Mouse (Mus musculus) cerebellum, adult 9-11 months (tissue): ENCODE data around the gene Tbc1d10b.

ENCODE experiments used
- DNase-seq: peaks from one replicate; pipeline ENCODE4 v3.0.0; 2022

Tbc1d10b gene

DNA sequence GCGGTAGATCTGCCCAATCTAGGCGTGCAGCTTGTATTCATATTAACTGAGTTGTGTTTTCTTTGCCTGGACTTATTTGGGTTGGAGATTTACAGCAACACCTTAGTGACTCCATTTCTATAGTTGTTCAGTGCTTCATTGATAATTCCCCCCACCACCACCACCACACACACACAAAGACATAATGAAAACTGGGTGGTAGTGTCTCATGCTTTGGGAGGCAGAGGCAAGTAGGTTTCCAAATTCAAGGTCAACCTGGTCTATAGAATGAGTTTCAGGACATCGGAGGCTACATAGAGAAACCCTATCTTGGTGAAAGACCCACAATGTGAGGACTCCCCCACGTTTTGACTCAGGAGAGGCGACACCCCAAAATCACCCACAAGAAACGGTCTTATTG is 16.3 kb upstream of the Tbc1d10b start:
- DNase-seq, result no peak

DNA sequence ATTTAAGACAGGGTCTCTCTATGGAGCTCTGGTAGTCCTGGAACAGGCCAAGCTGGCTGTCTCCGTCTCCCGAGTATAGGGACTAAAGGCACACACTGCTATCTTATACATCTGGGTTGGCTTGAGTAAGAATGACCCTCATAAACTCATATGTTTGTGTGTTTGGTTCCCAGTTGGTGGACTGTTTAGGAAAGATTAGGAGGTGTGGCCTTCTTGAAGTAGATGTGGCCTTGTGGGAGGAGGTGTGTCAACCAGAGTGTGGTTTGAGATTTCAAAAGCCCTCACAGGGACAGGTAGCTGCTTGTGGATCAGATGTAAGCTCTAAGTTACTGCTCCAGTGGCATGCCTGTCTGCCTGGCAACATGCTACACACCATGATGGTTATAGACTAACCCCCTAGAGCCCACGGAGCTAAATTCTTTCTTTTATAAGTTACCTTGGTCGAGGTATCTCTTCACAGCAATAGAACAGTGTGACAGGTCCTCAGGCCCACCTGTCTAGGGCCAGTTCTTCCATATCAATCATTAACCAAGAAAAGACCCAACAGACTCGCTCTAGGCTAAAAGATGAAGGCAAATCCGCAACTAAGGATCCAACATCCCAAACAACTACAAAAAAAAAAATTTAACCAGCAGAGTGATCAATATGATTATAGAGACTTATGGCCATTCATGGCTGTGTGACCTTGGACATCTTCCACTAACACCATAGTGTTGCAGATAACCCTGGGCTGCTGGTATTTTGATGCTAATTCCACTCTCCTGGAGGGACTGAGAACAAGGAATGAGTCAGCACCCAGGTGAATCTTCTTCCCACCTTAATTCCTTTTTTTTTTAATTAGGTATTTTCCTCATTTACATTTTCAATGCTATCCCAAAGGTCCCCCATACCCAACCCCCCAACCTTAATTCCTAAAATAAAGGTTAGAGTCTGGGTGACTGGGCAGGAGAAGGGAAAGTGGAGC is 15.5 kb upstream of the Tbc1d10b start:
- DNase-seq, result no peak

DNA sequence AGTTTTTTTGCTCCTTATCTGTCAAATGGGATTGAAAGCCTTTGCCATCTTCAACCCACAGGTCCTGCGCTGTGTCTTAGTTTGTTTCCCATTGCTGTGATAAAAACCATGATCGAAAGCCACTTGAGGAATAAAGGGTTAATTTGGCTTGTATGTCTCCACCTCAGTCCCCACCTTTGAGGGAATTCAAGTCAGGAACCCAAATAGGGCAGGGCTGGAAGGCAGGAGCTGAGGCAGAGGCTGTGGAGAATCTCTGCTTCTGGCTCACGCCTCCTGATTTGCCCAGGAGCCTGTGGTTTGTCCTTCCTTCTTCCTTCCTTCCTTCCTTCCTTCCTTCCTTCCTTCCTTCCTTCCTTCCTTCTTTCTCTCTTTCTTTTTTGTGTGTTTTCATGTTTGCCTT is 14.8 kb upstream of the Tbc1d10b start:
- no peak for DNase-seq

GRCm38 (mm10) chr7:127220440-127220839 is 12.2 kb upstream of the Tbc1d10b start:
- DNase-seq, result no peak

- no peak for DNase-seq
These were observed 10.4 kb upstream of the Tbc1d10b start for GRCm38 (mm10) chr7:127218670-127219069.

DNA sequence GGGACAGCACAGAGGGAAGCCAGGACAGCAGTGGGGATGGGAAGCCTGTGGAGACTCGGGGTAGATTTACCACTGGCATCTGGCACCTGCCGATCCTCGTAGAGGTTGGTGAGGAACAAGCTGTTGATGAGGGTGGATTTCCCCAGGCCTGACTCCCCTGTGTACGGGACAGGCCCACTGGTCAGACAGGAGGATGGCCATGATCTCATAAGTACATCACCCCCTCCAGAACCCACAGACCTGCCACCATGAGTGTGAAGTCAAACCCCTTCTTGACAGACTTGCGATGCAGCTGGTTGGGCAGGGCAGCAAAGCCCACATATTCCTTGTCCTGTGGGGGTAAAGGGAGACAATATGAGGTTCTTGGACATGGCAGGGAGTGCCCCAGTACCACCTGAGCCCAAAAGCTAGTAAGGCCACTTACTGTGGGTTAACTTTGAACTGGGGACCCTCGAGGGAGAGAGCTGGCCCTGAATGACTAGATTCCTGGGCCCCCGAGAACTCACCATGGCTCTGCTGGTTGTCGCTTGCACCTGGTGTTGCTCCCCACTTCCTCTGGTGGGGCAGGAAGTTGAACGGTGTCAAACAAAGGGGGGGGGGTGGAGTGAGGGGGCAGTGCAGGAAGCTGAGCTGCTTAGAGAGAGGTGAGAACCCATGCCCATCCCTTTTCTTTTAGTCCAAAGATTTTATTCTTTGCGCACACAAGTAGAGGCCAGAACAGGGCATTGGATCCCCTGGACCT is 9.8 kb upstream of the Tbc1d10b start:
- no peak for DNase-seq

- no peak for DNase-seq
These were observed 9.2 kb upstream of the Tbc1d10b start for GRCm38 (mm10) chr7:127217475-127217874.

DNA sequence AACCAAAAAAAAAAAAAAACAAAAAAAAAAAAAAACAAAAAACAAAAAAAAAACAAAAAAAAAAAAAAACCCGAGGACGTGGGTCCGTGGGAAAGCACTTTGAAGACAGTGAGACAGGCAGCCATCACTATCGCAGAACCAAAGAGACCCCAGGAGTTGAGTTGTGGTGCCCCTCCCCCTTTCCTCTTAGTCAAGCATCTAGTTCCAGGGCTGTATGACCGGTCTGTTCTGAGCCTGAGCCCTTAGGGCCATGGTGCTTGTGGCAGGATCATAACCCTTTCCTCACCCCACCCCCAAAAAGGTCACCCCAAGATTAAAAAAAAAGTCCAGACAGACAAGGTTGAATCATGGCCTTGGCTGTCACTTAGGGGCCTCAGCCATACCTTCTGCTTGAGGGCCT is 8.0 kb upstream of the Tbc1d10b start:
- peak; percentile 20 for DNase-seq

DNA sequence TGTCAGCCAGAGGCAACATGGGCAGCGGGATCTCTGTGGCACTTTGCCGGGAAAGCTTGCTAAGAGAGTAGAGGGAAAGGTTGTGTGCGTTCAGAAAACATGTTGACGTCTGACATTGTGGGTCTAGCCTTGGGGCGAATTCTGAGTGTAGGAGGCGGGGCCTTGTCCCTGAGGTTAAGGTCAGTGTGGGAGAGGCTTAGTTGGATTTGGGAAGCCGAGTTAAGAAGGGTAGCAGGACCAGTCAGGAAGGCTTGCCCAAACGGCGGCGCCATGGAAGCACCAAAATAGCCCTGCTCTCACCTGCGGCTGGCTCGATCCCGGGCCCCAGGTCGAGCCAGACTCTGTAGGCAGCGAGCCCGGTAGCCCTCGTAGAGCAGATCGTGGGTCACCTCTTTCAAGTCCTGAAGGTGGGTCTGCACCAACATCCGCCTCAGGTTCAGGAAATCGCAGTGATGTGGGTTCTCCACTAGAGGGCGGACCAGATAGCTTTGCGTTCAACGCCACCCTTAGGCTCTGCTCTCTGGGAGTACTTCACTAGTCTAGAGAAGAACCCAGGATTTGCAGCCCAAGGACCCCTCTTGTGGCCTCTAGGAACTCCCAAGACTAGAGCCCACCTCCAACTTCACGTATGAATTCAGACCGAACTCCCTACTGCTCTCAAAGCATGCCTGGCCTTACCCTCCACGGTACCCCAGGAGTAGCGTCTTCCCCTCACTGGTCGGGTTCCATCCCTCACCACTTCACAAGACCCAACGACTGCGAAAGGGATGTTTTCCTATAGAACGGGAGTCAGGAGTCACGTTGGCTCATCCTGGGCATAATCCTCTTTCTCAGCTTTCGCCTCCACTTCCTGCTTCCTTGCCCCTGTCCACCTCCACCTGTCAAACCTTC is 7.0 kb upstream of the Tbc1d10b start:
- DNase-seq, result peak; percentile 75

DNA sequence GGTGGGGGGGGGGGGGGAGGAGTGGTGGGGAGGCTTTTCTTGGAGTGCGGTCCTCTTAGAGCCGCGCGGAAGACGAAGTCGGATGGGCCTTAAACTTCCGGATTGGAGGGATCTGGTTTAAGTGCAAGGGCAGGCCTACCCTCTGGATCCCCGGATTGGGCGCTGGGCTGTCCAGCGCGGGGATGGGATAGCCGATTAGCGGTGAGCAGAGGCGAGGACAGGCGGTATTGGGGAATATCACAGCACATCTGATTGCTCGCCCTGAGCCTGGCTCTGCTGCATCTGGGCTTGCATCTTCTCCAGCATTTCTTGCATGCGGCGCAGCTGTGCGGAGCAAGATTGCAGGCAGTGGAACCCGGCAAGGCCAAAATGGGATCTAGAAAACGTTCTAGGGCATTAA is 6.3 kb upstream of the Tbc1d10b start:
- peak; percentile 21 for DNase-seq

- DNase-seq, result peak; percentile 34
These were observed 5.7 kb upstream of the Tbc1d10b start for GRCm38 (mm10) chr7:127213930-127214329.

DNA sequence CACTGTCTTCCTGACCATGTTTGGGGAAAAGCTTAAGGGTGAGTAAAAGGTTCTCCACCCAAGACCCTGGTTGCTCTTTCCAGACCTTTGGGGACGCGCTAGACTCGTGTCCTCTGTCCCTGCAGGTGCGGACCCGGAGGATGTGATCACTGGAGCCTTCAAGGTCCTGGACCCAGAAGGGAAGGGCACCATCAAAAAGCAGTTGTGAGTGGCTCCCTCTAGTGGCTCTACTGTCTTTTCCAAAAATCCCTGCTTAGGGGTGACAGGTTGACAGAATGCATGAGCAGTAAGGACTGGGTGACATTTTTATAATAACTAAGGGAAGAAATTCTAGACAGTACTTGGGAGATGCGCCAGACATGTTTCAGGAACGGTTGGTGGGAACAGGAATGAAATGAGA is 5.2 kb upstream of the Tbc1d10b start:
- peak; percentile 64 for DNase-seq

GRCm38 (mm10) chr7:127212432-127213250 is 4.4 kb upstream of the Tbc1d10b start:
- peak; percentile 53 for DNase-seq

GRCm38 (mm10) chr7:127211014-127211745 is 2.9 kb upstream of the Tbc1d10b start:
- peak; percentile 53 for DNase-seq

- peak; percentile 72 for DNase-seq
These were observed 2.0 kb upstream of the Tbc1d10b start for GRCm38 (mm10) chr7:127210266-127210665.

- no peak for DNase-seq
These were observed 1.6 kb upstream of the Tbc1d10b start for GRCm38 (mm10) chr7:127209851-127210250.

DNA sequence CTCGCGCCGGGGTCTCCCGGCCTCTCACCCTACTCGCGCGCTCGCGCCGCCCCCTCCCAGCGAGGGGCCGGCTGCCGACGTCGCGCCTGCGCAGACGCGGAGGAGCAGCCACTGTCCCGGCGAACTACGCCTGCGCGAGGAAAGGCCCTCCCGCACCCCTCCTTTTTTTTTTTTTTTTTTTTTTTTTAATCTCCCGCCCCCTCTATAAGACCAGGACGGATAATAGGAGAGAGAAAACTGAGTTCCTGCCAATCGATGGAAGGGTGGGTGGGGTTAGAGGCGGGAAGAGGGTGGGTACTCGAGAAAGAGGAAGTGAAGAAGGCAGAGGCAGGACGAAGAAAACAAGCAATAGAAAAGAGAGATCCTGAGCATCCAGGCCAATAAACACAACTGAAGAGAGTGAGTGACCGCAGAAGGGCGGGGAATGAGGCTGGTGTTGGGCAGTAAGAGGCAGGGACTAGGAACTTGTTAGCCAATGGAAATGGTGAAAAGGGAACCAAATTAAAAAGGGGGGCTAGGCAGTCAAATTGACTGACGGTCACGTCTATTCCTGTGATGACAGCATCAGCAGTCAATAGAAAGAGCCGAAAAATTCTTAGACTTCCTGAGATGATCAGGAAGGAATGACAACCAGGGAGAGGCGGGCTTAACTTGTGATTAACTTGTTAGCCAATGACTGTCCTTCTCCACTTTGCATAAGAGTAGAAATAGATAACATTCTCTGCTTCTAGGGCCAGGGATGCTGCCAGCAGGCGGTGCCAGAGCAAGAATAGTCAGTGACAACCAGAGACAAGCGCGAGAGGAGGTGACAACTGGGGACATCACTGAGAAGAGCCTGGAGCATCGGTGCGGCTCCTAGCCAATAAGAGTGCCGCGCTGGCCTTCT is 528 bp upstream of the Tbc1d10b start, which contains the start of gene Mylpf:
Gene Mylpf (plus strand): TSS at position 338 of the 886 bp plus-strand sequence.
- peak; percentile 99 for DNase-seq

- peak; percentile 80 for DNase-seq
These were observed 634 bp downstream of the Tbc1d10b start for GRCm38 (mm10) chr7:127207374-127208294.

- peak; percentile 58 for DNase-seq
These were observed 1.7 kb downstream of the Tbc1d10b start for GRCm38 (mm10) chr7:127206606-127207005.
